Mouse (Mus musculus) limb, embryonic 12.5 days (tissue): ENCODE results near the gene Hist2h2be. TPM values are rescaled to one million over a fixed set of nuclear protein-coding genes. Genes with fewer than 3 reads are reported as not detected.
"Not testable (repeated sequence)": the region's sequence is repeated elsewhere in the genome, so short reads cannot be mapped to it uniquely, and the experiment has no call there.

Experiments used
- ATAC-seq: fragments of 200-750 bp; cut with Nextera tagmentation; 2 replicates; pipeline ENCODE4 v1.8.0; 2017; ENCODE audit warnings: low read depth, moderate TSS enrichment; ENCODE audit not compliant: insufficient number of reproducible peaks, insufficient read depth, low FRiP score, low TSS enrichment
- H3K27ac ChIP-seq: fragments of 300-500 bp; sonication (generic); 2 replicates; pipeline ENCODE4 v1.5.1; 2016; ENCODE audit warnings: mild to moderate bottlenecking, moderate library complexity
- H3K27me3 ChIP-seq: fragments of 300-500 bp; sonication (generic); 2 replicates; pipeline ENCODE4 v1.6.1; 2016; ENCODE audit warnings: mild to moderate bottlenecking, moderate library complexity
- H3K36me3 ChIP-seq: fragments of 300-500 bp; sonication (generic); 2 replicates; pipeline ENCODE4 v1.6.1; 2016; ENCODE audit warnings: mild to moderate bottlenecking, moderate library complexity
- H3K4me1 ChIP-seq: fragments of 300-500 bp; sonication (generic); replicated peaks from 2 replicates; pipeline ENCODE4 v1.6.1; 2016
- H3K4me2 ChIP-seq: fragments of 300-500 bp; sonication (generic); 2 replicates; pipeline ENCODE4 v1.6.1; 2016; ENCODE audit warnings: mild to moderate bottlenecking, moderate library complexity
- H3K4me3 ChIP-seq: fragments of 300-500 bp; sonication (generic); replicated peaks from 2 replicates; pipeline ENCODE4 v1.5.1; 2016; ENCODE audit warnings: mild to moderate bottlenecking
- H3K9ac ChIP-seq: fragments of 300-500 bp; sonication (generic); replicated peaks from 2 replicates; pipeline ENCODE4 v1.6.1; 2016; ENCODE audit warnings: mild to moderate bottlenecking, moderate library complexity
- H3K9me3 ChIP-seq: fragments of 300-500 bp; sonication (generic); 2 replicates; pipeline ENCODE4 v1.6.1; 2016; ENCODE audit warnings: mild to moderate bottlenecking, moderate library complexity
- WGBS: fragments of 180-500 bp; shearing (Covaris S2); methylation state at CpG from one replicate; pipeline ENCODE4 v1.1.7; 2016; 5-methylcytosine and 5-hydroxymethylcytosine counted together
- polyA plus RNA-seq: library from polyadenylated mRNA; unstranded; fragments of >200 nt; fragmentation: Nextera tagmentation; extraction: Ambion mirVana; gene quantifications from 2 replicates; pipeline ENCODE4 v1.2.1, GENCODE M21; 2016

Hist2h2be gene
- polyA plus RNA-seq, 1 experiment from 2014 or later, result 10.4 TPM

DNA sequence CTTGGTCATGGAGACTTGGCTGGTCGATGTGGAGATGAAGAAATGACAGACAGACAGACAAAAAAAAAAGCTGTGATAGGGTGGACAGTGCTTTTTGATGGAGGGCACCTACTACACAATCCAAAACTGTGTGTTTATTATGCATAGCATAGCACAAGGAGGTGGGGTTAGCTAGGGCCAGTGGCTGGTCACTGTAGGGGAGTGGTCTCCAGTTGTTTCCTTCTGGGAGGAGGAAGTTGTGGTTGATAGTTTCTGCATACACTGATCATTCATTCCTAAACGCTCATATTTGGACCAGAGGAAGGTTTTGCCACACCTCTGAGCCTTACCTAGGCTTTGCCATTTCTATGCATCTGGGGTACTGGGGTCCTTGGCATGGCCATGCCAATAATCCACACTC lies 9.5 kb downstream of the Hist2h2be start:
- peaks cover 5% of the 10 kb centered on the region; the same call in 1 of the 2 replicates for H3K4me1 ChIP-seq
- H3K36me3 ChIP-seq, result no peaks in the 10 kb centered on the region
- no peak overlapping the region for H3K4me3 ChIP-seq
- no peak overlapping the region for H3K4me2 ChIP-seq
- no peak overlapping the region for H3K9ac ChIP-seq
- no peak overlapping the region for H3K27ac ChIP-seq
- WGBS, result 82% methylated on average over 2 of the region's 2 CpGs
- H3K27me3 ChIP-seq, result no peaks in the 10 kb centered on the region
- ATAC-seq, result no peak
- no peaks in the 10 kb centered on the region for H3K9me3 ChIP-seq

DNA sequence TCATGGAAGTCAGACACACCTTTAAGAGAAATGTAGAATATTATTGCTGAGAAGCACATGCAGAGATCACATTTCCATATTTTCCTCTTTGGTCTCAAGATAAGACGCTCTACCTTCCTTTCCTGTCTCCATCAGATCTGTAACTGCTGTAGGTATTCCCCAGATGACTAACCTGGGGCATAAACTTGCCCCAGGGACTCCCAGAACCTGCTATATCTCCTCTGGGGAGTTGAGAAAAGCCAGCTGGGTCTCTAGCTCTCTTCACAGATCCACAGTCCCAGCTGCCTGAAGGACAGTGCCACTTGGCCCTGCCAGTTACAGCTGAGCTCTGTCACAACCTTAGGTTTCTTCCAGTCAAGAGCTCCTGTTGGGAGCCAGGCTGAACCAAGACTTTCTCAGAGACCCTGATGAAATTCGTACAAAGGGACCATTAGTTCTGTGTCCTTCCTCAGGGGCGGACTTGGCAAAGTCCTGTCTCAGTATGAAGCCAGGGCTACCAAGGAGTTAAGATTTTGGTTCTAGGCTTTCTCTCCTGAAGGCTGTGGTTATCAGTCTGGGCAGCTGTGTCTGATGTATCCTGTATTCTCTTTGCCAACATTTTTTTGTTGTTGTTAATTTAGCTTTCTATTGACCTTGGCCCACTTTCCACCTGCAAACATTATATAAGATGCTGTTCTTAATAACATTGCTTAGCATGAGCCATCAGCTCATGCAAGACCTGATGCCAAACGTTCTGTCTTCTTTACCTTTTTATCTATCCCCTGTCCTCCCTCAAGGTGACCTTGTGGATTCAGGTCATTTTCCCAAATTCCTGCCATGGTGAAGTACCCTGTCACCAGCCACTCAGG lies 10.2 kb downstream of the Hist2h2be start:
- ATAC-seq, result no peak
- H3K36me3 ChIP-seq, result no peaks in the 10 kb centered on the region
- no peak overlapping the region for H3K9ac ChIP-seq
- peaks cover 5% of the 10 kb centered on the region; the same call in 1 of the 2 replicates for H3K4me1 ChIP-seq
- H3K4me2 ChIP-seq, result no peak overlapping the region
- no peak overlapping the region for H3K4me3 ChIP-seq
- H3K27me3 ChIP-seq, result no peaks in the 10 kb centered on the region
- no peak overlapping the region for H3K27ac ChIP-seq
- no peaks in the 10 kb centered on the region for H3K9me3 ChIP-seq
- 76% methylated on average over 4 of the region's 4 CpGs for WGBS

DNA sequence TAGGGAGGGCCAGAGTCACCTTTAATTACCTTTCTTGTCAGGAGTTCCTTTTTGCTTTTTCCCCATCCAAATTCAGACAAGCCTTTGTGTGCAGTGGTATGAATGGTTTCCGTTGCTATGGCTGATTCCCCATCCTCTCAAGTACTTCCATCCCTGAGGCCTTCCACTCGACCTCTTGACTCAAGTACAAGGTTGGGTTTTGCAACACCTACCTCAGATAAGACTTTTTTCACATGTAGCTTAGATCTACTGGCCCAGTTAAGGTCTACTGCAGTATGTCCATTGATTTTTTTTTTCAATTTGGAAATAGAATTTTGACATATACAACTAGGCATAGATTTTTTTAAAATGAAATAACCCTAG lies 10.8 kb downstream of the Hist2h2be start:
- 62% methylated on average over 2 of the region's 2 CpGs for WGBS
- Histone ChIP-seq H3K9me3 (no peaks in the 10 kb centered on the region), H3K27ac (no peak overlapping the region), H3K4me3 (no peak overlapping the region), H3K9ac (no peak overlapping the region), H3K36me3 (no peaks in the 10 kb centered on the region), H3K27me3 (no peaks in the 10 kb centered on the region), H3K4me1 (peaks cover 7% of the 10 kb centered on the region; the same call in 1 of the 2 replicates), H3K4me2 (no peak overlapping the region)
- ATAC-seq, result no peak

DNA sequence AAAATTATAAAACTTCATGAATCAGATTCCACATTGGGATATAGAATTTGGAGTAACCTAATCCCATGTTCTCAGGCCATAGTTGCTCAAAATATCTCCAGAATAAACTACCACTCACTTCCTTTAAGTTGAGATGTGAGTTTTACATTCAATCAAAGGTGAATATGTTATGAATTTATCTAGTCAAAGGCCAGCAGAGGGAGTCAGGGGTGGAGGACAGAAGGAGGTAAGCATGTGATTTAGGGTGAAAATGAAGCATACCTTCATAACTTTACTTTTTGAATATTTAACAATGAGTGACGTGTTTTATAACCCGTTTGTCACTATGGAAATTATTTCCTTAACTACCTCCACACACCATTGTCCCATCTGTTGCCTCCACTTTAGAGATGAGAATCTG lies 14.0 kb downstream of the Hist2h2be start:
- Histone ChIP-seq H3K4me2 (no peak overlapping the region), H3K9ac (no peak overlapping the region), H3K9me3 (no peaks in the 10 kb centered on the region), H3K27ac (no peak overlapping the region), H3K4me3 (no peak overlapping the region), H3K4me1 (peaks cover 16% of the 10 kb centered on the region), H3K27me3 (no peaks in the 10 kb centered on the region), H3K36me3 (no peaks in the 10 kb centered on the region)
- no peak for ATAC-seq
- WGBS, result 82% methylated on average over 2 of the region's 2 CpGs

DNA sequence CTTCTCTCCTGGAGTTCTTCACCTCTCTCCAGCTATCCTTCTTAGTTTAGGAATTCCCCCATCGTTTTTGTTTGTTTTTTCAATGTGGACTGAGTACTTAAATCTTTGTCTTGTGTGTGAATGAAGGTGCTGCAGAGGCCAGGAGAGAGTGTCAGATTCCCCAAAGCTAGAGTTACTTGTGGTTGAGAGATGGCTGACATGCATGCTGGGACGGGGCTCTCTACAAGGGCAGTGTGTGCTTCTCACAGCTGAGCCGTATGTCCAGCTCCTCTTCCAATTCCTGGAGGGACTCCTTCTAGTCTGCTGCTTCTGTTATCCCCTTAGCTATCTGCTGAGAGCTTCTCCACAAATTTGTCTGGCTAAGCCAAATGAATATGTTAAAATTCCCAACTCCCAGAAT lies 14.9 kb downstream of the Hist2h2be start:
- H3K4me1 ChIP-seq, result peaks cover 18% of the 10 kb centered on the region
- no peaks in the 10 kb centered on the region for H3K36me3 ChIP-seq
- H3K9me3 ChIP-seq, result no peaks in the 10 kb centered on the region
- no peak for ATAC-seq
- no peak overlapping the region for H3K4me3 ChIP-seq
- no peak overlapping the region for H3K4me2 ChIP-seq
- H3K27ac ChIP-seq, result 0 out of 2 replicates have a peak overlapping the region, but pooled peaks have one; percentile 1
- no peaks in the 10 kb centered on the region for H3K27me3 ChIP-seq
- WGBS, result 71% methylated on average over 3 of the region's 3 CpGs
- H3K9ac ChIP-seq, result no peak overlapping the region

DNA sequence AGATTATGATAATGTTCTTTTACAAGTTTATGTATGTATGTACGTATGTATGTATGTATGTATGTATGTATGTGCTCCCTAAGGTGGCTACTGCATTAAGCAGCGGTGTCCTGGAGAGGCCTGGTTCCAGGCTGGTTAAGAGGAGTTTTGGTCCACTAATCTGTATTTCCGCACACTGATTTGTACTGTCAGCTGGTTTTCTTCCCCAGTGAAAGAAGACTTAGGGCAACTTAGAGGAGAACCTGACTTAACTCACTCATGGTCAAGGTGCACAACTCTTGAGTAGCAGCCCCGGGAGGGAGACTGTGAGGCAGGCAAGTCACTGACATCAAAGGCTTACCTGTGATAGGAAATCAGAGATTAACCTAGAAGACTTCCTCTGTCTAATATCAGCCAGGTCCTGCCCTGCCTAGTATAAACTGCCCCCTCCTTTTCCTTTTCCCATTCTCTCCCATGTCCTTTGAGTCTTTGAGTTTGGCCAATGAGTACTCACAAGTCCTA lies 16.0 kb downstream of the Hist2h2be start:
- Histone ChIP-seq H3K4me3 (peak overlapping the region; percentile 41), H3K36me3 (no peaks in the 10 kb centered on the region), H3K27me3 (no peaks in the 10 kb centered on the region), H3K4me2 (peak overlapping the region; percentile 56), H3K4me1 (peaks cover 20% of the 10 kb centered on the region), H3K27ac (peak overlapping the region; percentile 84), H3K9ac (peak overlapping the region; percentile 66), H3K9me3 (no peaks in the 10 kb centered on the region)
- 72% methylated on average over 4 of the region's 4 CpGs for WGBS
- no peak for ATAC-seq

DNA sequence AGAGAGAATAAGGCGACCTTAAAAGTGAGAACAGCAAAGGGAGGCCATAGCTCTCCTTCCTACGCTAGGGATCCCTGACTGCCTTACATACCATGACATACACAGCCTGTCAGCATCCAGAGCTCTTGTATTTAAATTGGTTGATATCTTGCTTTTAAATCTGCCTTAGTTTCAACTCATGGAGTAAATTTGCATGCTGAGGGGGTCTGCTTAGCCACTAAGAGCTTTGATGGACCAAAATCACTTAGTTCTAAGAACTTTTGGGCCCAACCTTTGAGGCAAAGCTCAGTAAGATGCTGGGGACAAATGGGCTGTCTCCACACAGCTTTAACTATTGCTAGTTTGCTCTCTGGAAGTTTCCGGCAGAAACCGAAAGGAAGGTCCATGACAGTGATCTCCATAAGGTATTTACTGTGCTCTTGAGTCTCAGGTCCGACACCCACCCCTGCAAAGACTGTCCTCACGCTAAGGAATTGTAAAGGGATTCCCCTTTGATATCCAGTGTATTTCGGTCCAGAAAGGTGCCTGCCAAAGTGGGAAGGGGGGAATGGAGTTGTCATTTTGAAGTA lies 16.5 kb downstream of the Hist2h2be start:
- Histone ChIP-seq H3K4me1 (peaks cover 22% of the 10 kb centered on the region), H3K4me3 (peak overlapping the region; percentile 41), H3K9me3 (no peaks in the 10 kb centered on the region), H3K27ac (peak overlapping the region; percentile 84), H3K9ac (peak overlapping the region; percentile 66), H3K36me3 (no peaks in the 10 kb centered on the region), H3K4me2 (peak overlapping the region; percentile 56), H3K27me3 (no peaks in the 10 kb centered on the region)
- no peak for ATAC-seq
- WGBS, result 23% methylated on average over 7 of the region's 7 CpGs

DNA sequence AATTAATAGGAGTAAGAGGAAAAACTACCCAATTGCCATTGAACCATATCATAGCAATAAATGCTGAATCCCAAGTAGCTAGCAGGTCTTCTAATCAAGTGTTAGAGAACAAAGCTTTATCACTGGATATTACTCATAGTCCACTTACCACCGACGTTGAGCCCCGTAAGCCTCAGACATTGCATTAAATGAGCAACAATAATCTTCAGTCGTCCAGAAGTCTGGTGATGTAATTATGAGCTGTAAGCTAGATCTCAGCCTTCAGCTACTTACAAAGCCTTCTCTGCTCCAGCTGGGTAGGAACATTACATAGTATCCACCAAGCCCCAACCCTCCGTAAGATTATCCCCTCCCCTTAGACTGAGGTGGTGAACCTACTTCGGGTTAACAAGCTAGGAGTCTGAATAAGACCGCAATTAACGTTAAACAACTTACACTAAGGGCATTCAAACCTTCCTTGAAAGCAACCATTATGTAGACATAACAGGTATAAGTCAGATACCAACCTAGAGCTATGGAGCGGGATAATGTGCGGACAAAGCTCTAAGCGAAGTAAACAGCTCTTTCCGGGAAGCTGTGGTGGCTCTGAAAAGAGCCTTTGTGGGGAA lies 17.1 kb downstream of the Hist2h2be start:
- Histone ChIP-seq H3K9me3 (no peaks in the 10 kb centered on the region), H3K4me2 (peak overlapping the region; percentile 56), H3K27ac (peak overlapping the region; percentile 84), H3K27me3 (no peaks in the 10 kb centered on the region), H3K36me3 (no peaks in the 10 kb centered on the region), H3K4me3 (peak overlapping the region; percentile 41), H3K4me1 (peaks cover 27% of the 10 kb centered on the region), H3K9ac (peak overlapping the region; percentile 66)
- WGBS, result 2% methylated on average over 12 of the region's 12 CpGs
- no peak for ATAC-seq

DNA sequence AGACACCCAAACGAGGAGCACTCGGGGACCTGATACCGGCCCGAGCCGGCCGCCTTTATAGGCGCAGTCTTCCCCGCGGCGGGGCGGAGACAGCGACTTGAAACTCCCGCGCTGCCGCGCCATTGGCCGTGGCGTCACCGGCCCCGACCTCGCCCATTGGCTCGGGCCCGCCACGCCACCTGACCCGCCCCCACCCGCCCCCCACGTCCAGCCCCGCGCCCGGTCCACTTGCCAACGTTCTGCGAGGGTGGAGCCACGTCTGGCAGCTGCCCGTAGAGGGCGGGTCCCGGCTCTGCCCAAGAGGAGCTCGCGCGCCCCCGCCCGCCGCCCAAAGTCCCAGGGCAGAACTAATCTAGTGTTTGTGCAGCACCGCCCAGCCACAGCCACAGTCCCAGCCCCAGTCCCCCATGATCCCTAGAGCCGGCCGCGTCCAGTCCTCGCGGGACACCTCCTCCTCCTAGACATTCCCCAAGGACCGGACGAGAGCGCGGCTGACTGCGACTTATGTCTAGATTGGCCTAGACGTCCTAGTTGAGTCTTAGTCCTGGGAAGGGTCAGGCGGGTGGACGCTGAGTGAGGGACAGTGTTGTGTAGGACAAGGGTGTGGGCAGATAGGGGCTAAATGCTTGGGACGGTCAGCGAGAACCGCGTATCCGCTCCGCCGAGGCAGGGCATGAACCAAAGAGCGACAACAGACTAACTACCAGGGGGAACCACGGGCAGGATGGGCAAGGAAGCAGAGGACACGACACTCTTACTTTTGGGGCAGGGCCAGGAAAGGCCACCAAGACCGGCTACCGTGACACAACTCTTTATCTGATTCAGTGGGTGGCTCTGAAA lies 18.3 kb downstream of the Hist2h2be start, which contains the start of gene Hist2h3c2:
Gene Hist2h3c2 (minus strand): TSS at position 174 of the 840 bp plus-strand sequence.
- Histone ChIP-seq H3K27ac (peak within 1 kb of the TSS; percentile 86), H3K9ac (peak within 1 kb of the TSS; percentile 66), H3K4me1 (peaks cover 38% of the 10 kb centered on the region), H3K4me3 (peak within 1 kb of the TSS; percentile 41), H3K4me2 (peak within 1 kb of the TSS; percentile 56)
- peak; percentile 92 for ATAC-seq
- WGBS, result 0% methylated on average over 18 of the region's 68 CpGs
- not testable (repeated sequence) for H3K36me3 ChIP-seq, H3K9me3 ChIP-seq, H3K27me3 ChIP-seq

DNA sequence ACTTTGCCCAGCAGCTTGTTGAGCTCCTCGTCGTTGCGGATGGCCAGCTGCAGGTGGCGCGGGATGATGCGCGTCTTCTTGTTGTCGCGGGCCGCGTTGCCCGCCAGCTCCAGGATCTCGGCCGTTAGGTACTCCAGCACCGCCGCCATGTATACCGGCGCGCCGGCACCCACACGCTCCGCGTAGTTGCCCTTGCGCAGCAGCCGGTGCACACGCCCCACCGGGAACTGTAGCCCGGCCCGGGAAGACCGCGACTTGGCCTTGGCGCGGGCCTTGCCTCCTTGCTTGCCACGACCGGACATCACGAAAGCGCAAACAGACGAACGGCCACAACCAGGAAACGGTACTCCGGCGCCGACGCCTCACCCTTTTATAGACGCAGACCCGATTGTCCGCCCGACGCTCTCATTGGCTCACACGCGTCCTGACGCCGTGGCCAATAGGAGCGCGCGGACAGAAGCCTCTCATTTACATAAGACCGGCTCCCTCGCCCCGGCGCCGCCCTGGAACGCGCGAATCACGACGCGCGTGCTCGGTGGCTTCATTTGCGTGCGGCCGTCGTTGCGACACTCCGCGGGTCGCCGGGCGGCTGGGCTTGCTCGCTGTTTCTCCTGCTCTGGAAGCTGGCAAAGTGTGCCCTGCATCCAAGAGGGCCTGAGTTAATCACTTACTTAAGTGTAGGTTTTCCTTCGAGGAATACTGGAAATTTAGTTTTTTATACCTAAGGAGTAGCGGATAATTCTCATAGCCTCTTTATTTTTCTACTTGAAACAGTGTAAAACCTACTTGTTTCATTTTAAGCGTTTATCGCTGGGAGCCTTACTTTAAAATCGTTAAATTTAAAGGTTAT lies 19.3 kb downstream of the Hist2h2be start, which contains the start of gene Hist2h2aa2:
Gene Hist2h2aa2 (minus strand): TSS at position 328 of the 850 bp plus-strand sequence.
- Histone ChIP-seq H3K4me2 (peak within 1 kb of the TSS; percentile 44), H3K27ac (peak within 1 kb of the TSS; percentile 91), H3K4me1 (peaks cover 43% of the 10 kb centered on the region), H3K9ac (peak within 1 kb of the TSS; percentile 44; the same call in 1 of the 2 replicates), H3K4me3 (peak within 1 kb of the TSS; percentile 33)
- not testable (repeated sequence) for H3K9me3 ChIP-seq, H3K36me3 ChIP-seq, H3K27me3 ChIP-seq
- WGBS, result 4% methylated on average over 43 of the region's 85 CpGs
- ATAC-seq, result peak; percentile 85
